Mouse (Mus musculus) layer of hippocampus, postnatal 14 days (tissue): ENCODE data around the gene Ythdf2. TPM values are rescaled to one million over a fixed set of nuclear protein-coding genes. Genes with fewer than 3 reads are reported as not detected.

Experiments
- DNase-seq, 2 experiments: peaks; one replicate each; pipeline ENCODE4 v3.0.0; 2021 to 2022; ENCODE audit warnings: low spot score in 2 of 2, mixed read lengths in 1 of 2
- total RNA-seq, 2 experiments: library from RNA; stranded (reverse); gene quantifications; 2 replicates each; pipeline ENCODE4 v1.2.3; 2021

Gene Ythdf2
- total RNA-seq, 2 experiments from 2014 or later: 46.4 to 49.5 TPM

DNA sequence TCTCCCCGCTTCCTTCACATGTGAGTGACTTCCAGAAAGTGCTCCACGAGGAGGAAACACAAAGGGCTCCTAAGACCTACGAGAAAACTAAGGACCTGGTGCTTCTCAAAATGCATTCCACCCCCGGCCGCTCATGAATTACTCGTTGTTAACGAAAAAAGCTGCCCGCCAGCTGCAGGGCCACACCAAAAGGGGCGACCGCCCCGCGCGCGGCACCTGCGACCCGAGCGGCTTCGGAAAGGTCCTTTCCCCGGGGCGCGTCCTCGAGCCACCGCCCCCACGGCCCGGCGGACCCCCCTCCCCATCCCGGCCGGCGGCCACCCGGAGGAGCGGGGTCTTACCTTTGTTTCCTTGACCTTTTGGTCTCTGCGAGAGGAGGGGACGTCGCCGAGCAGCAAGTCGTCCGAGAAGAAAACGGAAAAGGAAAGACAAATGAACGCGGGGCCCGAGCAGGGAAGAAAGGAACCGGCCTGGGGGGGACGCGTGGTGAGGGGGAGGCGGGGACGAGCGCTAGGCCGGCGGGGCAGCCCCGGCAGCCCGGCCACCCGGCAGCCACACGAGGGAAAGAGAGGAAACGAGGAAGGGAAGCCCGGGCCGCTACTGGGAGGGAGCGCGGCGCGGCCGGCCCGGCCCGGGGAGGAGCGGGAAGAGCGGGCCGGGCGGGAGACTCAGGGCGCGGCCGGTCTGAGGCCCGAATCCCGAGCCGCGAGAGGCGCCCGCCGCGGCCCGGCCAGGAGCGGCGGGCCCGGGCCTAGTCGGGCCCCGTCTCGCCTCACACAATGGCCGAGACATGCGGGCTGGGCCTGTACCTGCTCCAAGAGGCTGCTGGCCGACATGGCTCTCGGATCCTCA lies 786 bp downstream of the Ythdf2 start:
- no peak for DNase-seq

DNA sequence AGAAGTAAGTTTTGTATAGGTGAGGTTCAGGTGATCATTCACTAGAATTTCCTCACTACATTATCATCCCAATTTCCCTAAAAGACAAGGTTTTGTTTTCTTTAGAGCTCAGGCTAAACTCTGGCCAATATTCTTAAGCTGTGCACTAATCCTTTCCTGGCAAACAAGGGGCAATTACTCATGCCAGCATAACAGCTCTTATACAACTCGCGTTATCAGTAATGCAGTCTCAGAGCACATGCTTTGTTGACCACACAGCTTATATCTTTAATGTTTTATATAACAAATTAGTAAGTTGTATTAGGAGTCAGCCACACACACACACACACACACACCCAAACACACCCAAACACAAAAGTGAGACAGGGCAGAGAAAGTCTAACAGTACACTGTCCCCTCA lies 1.8 kb downstream of the Ythdf2 start:
- DNase-seq: no peak

DNA sequence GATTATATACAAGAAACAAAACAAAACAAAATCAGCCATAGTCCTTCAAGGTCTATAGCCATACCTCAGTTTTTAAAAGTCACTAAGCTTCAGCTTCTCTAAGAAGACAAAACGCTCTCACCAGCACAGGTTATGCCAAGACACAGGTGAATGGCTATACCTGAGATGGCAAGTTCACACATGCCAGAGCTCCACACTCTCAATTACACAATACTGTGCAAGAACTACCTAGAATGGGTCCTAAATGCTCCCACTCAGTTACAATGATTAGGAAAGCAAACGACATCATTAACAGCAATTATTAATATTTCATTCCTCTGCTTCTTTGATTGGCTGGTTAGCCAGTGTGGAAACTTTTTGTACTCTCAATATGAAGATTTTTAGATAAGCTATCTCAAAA lies 2.8 kb downstream of the Ythdf2 start:
- no peak for DNase-seq

DNA sequence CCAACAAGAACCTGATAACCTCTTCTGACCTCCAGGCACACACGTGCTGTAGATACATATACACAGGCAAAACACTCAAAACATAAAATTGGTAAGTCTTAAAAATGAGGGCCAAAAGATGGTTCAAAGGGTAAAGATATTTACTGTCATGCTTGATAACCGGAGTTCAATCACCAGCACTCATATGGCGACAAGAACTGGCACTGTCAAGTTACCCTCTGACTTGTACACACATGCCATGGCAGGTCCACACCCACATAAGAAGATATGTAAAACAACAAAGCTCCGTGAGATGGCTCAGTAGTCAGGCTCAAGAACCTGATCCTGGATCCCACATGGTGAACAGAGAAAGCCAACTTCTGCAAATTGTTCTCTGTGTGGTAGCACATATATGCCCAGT lies 4.8 kb downstream of the Ythdf2 start:
- no peak for DNase-seq

DNA sequence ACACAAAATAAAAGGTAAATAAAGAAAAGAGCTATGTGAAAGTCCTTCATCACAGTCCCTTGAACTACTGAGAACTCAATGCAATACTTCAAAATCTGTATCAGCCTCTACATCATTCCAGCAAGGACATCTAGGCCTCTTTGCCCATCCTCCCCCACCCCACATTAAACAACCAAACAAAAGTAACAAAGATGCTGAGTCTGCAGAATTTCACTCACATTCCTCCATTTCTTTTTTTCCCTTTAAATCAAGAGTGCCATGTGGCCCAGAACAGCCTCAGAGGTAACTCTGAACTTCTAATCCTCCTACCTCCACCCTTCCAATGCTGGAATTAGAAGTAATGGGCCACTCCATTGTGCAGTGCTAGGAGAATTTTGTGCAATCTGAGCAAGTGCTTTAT lies 13.3 kb downstream of the Ythdf2 start:
- DNase-seq: no peak

DNA sequence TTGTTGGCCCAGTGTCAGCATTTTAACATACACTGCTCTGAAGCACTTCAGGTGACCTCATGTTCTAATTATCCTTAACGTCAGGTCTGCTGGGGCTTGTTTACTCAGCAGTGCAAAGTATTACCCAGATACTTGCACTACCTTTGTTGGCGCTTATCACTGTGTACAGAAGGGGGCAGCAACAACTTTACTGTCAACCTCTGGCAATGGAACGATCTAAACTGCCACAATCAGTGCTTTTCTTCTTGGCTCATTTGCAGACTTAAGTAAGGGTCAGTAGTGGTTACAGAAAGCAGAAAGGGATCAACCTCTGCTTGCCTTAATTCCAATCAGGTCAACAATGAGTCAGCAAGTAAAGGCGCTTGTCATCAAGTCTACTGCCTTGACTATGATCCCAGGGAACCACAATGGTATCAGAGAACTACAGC lies 13.8 kb downstream of the Ythdf2 start:
- peak in 1 of 2 experiments; percentile 36 for DNase-seq

DNA sequence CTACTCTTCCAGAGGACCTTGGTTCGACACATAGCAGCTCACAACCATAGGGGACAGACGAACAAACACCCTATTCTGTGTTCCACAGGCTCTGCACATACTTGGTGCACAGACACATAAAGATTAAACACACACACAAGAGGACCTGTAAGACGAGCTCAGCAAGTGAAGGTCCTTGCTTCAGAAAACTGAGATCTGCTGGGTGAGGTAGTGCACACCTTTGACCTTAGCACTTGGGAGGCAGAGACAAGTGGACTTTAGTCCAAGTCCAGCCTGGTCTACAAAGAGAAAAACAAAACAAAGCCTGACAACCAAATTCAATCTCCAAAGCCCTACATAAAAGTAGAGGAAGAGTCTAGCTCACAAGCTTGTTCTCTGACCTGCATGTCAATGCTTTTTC lies 17.1 kb downstream of the Ythdf2 start:
- DNase-seq: no peak

DNA sequence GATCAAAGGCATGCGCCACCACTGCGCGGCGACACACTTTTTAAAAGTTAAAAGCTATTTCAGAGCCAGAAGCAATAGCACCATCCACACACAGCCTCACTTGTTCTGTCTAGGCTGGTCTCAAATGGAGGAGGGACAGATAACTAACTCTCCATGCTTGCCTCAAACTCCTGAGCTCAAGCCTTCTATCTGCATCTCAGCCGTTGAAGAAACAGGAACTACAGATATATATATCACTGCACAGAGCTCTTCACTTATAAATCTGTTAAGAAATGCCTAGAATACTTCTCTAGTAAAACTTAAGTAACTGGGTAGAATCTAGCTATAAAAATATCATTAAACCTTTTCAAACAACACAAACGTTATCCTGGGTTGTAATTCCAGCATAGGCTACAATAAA lies 17.7 kb downstream of the Ythdf2 start:
- DNase-seq: no peak

DNA sequence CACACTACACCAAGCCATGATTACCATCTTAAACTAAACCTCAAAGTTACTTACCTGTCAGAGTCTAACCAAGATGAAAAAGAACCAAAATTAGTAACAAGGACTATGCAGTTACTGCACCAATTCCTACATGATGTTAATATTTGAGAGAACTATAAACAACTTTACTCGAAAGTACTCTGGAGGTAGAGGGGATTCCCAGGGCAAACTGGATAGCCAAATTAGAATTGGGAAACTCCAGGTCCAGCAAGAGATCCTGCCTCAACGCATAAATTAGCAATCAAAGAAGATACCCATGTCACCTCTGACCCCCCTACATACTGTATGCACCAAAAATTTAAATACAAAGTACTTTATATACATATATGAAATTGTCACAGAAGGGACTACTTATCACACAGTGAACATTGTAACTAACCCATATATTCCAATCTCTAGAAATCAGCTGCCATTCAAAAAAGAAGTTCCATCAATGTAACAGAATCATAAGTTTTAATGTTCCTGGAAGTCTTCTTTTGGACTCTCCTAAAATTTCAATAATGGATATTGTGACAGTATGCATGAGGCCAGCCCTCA lies 24.2 kb downstream of the Ythdf2 start:
- no peak for DNase-seq

DNA sequence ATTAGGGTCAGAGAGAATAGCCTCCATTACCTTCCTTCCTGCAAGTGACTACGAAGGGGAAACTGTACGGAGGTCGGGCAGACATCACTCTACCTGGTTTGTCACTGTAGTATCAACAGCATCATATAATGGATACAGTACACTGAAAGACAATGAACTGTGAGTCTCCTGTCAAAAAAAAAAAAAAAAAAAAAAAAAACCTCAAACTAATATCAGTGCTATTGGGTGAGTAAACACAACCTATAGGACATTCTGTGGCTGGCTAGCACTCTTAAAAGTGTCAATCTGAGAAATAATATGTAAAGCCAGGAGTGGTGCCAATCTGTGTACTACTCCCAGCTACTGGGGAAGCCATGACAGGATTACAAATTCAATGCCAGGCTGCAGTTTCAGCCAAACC lies 28.9 kb downstream of the Ythdf2 start:
- no peak for DNase-seq

DNA sequence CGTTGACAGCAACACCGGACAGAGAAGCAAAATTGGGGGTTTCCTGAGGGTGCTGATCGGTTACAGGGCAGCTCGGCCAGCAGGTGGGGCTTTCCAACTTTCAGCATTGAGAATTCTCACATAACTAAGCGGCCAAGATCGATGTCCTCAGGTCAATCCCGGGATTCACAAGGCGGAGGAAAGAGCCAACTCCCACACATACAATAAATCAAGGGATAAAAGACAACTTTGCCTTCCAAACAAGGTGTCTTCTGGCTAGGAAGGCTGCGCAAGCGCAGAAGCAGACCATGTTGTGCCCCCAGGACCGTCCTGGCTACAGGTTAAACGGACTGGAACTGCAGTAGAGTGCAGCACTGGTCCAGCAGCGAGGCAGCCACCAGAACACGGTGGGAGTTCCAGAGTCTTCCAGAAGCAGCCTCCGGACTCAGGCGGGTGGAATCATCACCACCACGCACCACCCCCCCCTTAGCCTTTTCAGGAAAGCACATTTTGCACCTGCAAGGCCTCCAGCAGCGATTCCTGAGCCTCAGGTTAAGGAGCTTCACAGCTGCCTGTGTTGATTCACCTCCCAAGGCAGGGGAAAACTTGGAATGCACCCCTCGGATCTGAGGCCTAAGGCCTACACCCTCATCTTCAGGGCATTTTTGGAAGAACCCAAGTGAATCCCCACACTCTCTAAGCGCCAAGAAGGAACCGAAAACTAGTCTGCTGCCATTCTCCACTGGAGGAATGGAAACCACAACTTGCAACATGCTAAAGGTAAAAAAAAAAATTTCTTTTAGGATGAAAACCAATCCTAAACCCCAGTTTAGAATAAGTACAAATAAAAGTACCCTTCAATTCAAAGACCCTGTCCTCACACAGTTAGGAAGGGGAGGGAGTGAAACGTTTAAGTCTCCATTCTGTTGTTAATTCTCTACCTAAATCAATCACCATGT lies 30.1 kb downstream of the Ythdf2 start:
- no peak for DNase-seq

DNA sequence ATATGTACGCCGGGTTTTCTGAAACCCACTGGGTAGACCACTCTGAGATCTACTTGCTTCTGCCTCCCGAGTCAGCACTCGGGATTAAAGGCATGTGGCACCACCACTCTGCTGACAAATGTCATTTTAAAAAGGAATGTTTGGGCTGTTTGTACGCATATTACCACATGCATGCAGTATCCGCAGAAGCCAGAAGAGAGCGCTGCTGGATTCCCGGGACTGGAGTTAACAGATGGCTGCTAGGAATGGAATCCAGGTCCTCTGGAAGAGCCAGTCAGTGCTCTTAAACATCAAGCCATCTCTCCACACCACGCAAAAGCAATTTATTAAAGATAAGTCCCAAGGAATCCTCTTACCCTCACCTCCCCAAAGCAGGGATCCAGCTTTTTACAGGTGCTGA lies 31.4 kb downstream of the Ythdf2 start:
- peak in 1 of 2 experiments; percentile 48 for DNase-seq

DNA sequence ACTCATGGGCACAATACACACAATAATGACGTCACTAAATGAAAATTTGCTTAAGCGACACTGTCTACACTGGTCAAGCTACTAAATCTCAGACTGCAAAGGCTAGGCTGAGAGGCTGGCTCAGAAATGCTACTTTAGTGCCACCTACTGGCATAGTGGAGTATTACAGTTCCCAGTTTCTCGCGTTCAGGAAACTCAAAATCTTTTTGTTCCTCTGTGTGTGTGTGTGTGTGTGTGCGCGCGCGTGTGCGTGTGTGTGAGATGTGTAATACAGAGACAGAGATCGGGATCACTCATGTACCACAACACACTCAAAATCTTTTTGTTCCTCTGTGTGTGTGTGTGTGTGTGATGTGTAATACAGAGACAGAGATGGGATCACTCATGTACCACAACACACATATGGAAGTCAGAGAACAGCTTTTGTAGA lies 33.5 kb downstream of the Ythdf2 start:
- DNase-seq: peak; percentile 71 to 72

DNA sequence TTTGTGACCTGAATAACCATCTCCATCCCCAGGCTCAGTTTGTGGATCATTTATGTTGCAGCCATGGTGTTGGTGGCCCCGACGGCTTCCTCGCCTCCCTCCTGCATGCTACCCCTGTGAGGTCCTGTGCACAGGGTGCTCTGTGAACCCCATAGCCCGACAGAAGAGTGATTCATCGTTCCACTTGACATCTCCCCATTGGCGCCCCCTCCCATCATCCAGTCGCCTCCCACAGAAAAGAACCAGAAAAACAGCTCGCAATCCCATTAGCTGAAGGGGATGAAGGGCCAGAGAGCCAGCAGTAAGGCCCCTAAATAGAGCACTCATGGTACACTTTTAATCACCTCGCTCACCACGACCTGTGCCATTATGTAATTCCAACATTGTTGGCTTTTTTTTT lies 35.6 kb downstream of the Ythdf2 start:
- DNase-seq: no peak

DNA sequence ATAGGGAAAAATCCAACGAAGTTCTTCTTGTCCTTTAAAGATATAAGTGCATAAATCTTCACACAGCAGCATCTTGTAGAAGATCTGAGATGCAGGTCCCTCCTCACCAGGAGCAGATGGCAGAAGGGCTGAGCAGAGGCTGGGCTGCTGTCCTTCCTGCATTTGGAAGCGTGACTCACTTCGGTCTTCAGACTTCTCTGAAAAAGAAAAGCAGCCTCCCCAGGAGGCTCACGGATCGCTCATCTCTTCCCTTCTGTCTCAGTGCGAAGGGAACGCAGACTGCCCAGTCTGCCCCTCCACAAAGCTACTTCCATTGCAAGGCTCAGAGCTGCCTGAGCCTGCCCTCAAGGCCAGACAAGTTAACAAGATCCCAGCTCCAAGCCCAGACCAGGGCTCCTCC lies 41.2 kb downstream of the Ythdf2 start:
- DNase-seq: no peak

DNA sequence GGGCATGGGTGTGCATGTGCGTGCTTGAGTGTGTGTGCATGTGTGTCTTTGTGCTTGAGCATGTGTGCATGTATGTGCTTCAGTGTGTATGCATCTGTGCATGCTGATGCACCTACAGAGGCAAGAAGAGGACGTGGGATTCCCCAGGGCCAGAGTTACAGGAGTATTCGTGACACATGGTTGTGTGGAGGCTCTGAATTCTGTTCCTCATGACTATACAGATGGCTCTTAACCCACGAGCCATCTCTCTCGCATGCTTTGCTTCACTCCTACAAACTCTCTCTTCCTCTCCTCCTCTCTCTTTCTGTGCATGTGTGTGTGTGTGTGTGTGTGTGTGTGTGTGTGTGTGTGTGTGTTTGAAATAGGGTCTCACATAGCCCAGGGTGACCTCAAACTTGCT lies 42.3 kb downstream of the Ythdf2 start:
- DNase-seq: no peak

DNA sequence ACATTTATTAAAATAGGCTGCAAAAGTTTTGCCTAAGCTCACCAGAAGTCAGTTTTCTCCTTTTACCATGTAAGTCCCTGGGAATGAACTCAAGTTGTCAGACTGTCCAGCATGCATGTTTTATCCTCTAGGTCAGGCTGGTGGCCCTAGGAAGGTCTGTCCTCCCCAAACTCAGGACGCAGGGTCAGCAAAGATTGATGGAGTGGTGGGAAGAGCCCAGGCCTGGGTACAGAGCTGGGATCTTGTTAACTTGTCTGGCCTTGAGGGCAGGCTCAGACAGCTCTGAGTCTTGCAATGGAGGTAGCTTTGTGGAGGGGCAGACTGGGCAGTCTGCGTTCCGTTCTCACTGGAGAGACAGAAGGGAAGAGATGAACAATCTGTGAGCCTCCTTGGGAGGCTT lies 42.8 kb downstream of the Ythdf2 start:
- DNase-seq: no peak

DNA sequence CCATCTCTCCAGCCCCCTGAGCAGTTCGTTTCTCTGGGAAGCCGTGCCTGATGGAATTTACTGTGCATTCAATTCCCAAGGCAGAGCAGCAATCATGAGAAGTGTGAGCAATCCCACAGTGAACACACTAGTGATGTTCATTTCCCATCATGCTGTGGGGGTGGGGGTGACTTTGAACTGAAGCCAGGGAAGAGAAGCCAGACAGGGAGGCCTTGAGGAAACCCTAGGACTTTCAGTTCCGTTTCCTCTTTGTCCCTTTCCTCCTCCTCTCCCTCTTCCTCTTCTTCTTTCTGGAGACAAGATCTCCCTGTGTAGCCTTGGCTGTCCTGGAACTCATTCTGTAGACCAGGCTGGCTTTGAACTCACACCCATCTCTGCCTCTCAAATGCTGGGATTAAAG lies 44.7 kb downstream of the Ythdf2 start:
- no peak for DNase-seq

DNA sequence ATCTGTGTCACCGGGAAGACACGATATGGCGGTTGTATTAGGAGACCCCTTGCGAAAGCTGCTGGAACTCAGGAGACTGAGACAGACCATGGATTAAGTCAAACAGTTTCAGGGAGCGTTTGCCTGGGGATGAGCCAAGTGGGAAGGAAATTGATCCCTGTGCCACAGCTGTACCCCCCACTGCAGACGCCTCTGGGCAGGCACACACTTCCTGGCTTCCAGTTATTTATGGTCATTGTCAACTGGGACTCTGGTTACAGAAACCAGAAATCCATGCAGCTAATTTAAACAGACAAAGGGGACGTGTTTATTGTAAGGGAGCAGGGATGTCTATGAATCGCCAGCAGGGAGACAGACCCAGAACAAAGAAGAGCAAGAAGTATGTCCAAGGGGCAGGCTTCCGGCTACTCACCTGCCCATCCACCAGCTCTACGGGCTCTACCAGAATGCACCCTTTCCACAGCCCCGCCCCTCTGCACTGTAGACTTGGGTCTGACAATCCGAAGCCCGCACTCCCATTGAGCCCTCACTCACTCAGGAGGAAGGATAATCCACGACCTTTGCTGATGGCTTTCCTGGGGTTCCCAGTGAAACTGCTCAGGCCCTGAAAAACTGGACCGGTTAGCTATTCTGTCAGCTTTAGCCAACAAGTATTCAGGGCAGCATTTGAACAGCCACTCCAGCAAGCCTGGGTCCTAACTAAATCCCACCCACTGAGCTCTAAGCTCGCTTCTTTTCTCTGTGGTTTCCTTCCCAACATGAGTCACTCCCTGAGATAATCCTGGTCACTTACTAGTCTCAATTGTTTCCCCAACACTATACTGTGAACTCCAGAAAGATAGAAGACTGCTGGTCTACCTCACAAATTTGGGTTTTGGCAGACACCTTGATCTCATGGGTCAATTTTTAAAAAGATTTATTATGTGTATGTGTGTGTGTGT lies 45.5 kb downstream of the Ythdf2 start:
- no peak for DNase-seq

DNA sequence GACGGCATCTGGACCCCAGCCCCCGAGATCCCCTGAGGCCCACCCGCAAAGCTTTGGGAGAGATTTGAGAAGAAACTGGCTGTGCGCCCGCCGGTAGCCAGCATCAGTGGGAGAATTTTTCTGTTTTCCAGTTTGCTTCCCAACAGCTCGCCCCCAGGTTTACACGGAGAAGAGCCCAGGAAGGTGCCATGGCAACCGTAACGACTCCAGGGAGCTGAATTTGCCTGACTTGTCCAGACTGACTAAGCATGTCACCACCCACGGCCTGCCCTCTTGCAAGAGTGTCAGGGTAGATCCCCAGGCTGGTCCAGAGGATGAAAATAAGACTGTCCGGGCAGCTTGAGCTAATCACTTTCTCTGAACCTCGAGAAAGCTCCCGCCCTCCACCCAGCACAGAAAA lies 46.4 kb downstream of the Ythdf2 start:
- DNase-seq: peak in 1 of 2 experiments; percentile 24
